Mouse (Mus musculus): Measurements from ENCODE around the gene 1810046K07Rik. TPM values are rescaled to one million over a fixed set of nuclear protein-coding genes. Genes with fewer than 3 reads are reported as not detected.

1810046K07Rik gene
- total RNA-seq, 2 experiments from 2014 or later: not detected

- DNase-seq: no peak
Observed at GRCm38 (mm10) chr9:51306351-51306750, 22.4 kb downstream of the 1810046K07Rik start.

GRCm38 (mm10) chr9:51305146-51305545 lies 23.6 kb downstream of the 1810046K07Rik start:
- intact Hi-C loops (cut with DNase I): no loop called here
- no peak for DNase-seq

More at GRCm38 (mm10) chr9:51306351-51306750, 22.4 kb downstream of the 1810046K07Rik start:
- intact Hi-C loops (cut with DNase I): no loop called here

GRCm38 (mm10) chr9:51303980-51304379 lies 24.7 kb downstream of the 1810046K07Rik start:
- intact Hi-C loops (cut with DNase I): no loop called here
- DNase-seq: no peak

GRCm38 (mm10) chr9:51293541-51293940 lies 35.2 kb downstream of the 1810046K07Rik start:
- intact Hi-C loops (cut with DNase I): loop anchor here (2.0 kb wide), 1 partner anchor 133 kb away; no protein-coding TSS in a partner anchor
- DNase-seq: no peak

GRCm38 (mm10) chr9:51292674-51293073 lies 36.0 kb downstream of the 1810046K07Rik start:
- intact Hi-C loops (cut with DNase I): loop anchor here (2.0 kb wide), 1 partner anchor 132 kb away; no protein-coding TSS in a partner anchor
- DNase-seq: peak; percentile 80

GRCm38 (mm10) chr9:51290980-51291379 lies 37.7 kb downstream of the 1810046K07Rik start:
- intact Hi-C loops (cut with DNase I): no loop called here
- no peak for DNase-seq

- intact Hi-C loops (cut with DNase I): no loop called here
- no peak for DNase-seq
Observed at GRCm38 (mm10) chr9:51286079-51286478, 42.6 kb downstream of the 1810046K07Rik start.

- intact Hi-C loops (cut with DNase I): no loop called here
- DNase-seq: peak; percentile 70
Observed at GRCm38 (mm10) chr9:51278500-51279381, 50.0 kb downstream of the 1810046K07Rik start, which contains the start of gene Colca2. Gene Colca2 (minus strand): TSS chr9:51278569.

- DNase-seq: no peak
- intact Hi-C loops (cut with DNase I): no loop called here
Observed at GRCm38 (mm10) chr9:51277834-51278498, 50.8 kb downstream of the 1810046K07Rik start.

- intact Hi-C loops (cut with DNase I): no loop called here
- DNase-seq: no peak
Observed at GRCm38 (mm10) chr9:51274678-51275077, 54.0 kb downstream of the 1810046K07Rik start.

GRCm38 (mm10) chr9:51273581-51274154 lies 55.0 kb downstream of the 1810046K07Rik start:
- no peak for DNase-seq
- intact Hi-C loops (cut with DNase I): no loop called here

GRCm38 (mm10) chr9:51272102-51272501 lies 56.6 kb downstream of the 1810046K07Rik start:
- intact Hi-C loops (cut with DNase I): no loop called here
- DNase-seq: no peak

- no peak for DNase-seq
- intact Hi-C loops (cut with DNase I): no loop called here
Observed at GRCm38 (mm10) chr9:51271073-51271472, 57.6 kb downstream of the 1810046K07Rik start.

GRCm38 (mm10) chr9:51268852-51269251 lies 59.9 kb downstream of the 1810046K07Rik start:
- DNase-seq: no peak
- intact Hi-C loops (cut with DNase I): no loop called here

GRCm38 (mm10) chr9:51258426-51258825 lies 70.3 kb downstream of the 1810046K07Rik start:
- intact Hi-C loops (cut with DNase I): no loop called here
- DNase-seq: no peak

- intact Hi-C loops (cut with DNase I): no loop called here
- DNase-seq: no peak
Observed at GRCm38 (mm10) chr9:51256780-51257502, 71.8 kb downstream of the 1810046K07Rik start.
